Mouse (Mus musculus) urinary bladder, postnatal 14 days (tissue): ENCODE measurements around the gene Ifih1.

ENCODE experiments used
- DNase-seq: peaks from one replicate; pipeline ENCODE4 v3.0.0; 2021; ENCODE audit warnings: low spot score

The Ifih1 gene

DNA sequence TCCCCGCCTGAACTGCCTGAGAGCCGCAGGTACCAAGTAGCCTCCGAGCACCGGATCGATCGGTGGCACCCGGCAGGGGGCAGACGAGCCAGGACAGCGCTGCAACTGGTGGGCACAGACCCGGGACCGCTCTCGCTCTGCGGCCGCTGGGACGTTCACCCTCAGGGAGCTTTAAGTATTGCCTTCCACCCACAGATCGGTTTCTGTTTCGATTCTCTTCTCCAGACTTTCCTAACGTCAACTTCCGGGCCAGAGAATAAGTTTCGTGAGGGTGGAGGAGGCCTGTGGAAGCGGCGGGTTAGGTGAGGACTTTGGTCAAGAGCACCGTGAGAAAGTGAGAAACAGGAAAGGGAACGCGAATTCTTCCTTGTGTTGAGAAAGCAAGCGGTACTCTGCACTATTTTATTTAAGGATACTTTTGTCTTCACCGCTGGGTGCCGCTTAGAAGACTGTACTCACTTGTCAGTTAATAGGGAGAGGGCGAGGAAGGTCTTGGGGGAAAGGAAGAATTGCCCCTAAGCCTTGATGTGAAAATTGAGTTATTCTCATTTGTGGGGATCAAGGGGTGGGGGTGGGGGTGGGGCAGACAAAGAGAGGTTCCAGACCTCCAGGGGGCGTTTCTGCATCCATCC lies at the start of gene Ifih1:
Gene Ifih1 (minus strand): TSS at position 242 of the 632 bp plus-strand sequence.
- peak; percentile 59 for DNase-seq

DNA sequence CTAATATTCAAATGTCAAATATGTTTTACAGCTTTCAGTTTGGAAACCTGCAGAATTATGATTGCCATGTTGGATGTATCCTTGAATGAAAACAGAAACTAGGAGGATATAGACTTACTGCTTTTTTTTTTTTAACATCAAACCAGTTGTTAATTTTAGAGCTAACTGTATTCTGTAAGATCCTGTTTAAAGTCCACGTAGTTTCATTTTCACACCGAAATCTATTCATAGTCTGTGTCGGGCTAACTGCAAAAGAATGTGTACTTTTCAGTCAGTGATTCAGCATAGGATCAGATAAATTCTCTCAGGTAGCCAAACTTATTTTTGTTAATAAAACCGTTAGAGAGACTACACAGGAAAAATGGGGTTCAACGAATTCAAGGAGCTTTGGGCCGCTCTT lies 39.9 kb upstream of the Ifih1 start:
- no peak for DNase-seq

DNA sequence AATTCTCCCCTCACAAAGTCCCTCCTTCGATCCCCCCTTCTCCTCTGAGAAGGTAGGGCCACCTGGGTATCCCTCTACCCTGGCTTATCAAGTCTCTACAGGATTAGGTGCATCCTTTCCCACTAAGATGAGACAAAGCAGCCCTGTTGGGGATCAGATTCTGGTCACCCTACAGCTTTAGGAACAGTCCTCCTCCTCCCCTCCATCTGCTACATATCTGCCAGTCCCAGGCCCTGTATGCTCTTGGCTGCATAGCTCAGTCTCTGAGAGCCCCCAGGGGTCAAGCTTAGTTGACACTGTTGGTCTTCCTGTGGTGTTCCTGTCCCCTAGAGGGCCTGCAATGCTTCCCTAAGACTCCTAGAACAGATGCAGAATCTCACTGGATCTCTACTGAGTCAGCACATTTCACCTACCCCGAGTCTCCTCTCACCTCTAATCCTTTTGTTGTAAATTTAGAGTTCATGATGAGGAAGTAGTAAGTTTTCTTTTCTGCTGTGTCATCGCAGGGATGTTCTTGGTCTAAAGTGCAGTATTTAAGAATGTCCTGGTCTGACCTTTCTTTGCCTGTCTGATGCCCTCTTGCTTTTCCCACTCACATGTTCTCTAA lies 39.0 kb upstream of the Ifih1 start:
- DNase-seq: no peak

DNA sequence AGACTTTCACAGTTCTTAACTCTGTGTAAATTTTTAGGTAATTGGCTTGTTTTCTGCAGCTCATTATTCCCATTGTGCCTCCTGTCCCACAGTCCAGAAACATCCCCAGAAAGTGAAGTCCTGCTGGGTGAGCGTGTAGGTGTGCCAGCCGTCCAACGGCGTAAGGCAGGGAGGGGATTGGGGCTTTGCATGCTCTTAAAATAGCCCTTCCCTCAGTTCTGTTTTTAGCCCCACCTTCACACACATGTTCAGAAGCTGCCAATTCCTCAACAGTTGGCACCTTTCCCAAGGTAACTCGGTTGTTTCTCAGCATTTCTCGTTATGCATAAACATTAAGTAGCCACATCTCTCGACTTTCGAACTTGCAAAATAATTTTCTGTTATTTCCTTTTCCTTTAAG lies 35.6 kb upstream of the Ifih1 start:
- no peak for DNase-seq

DNA sequence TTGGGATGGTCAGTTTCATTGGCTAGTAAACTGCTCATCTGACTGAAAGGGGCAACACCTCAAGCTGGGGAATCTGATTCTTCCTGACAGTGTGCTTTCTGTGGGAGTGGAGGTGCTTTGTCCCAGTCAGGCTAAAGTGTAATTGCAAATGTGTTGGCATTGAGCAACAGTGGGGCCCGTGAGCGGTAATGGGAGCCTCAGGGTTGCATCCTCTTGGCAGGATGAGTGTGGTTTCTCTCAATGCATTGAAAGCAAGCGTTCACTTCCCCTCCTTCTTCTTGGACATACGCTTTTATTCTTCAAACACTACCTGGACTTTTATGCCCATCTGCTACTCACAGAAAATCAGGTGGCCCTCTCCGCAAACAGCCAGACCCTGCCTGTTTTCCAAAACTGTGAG lies 26.7 kb upstream of the Ifih1 start:
- DNase-seq: no peak

DNA sequence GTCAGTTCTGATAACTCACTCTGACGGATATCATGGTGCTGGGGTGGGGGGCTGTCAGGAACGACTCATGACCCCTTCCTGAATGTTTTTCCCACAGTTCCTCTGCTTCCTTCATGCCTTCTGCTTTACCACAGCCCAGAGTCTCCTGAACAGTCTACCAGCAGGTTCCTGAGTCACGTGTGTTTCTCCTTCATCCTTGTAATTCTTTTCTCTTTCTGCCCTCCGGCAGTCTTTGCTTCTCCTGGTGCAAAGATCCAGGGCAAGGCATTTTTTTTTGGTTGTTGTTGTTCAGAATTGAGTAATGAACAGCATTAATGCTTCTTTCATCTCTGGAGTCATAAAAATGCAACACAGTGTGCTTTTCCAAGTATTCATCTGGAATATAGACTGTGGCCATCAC lies 24.7 kb upstream of the Ifih1 start:
- no peak for DNase-seq

DNA sequence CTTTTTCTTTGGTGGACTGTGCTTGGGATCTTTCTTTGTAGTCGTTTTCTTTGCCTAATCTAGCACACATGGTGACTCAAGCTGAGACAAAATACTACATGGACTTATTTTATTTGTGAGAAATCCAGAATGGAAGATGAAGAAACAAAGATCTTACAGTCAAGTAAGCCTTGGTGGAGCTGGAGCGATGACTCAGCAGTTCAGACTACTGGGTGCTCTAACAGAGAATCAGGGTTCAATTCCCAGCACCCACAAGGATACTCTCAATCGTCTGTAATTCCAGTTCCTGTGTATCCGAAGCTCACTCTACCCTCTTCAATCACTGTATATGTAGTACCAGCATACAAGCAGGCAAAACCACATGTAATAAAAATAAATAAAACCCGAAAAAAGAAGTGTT lies 24.2 kb upstream of the Ifih1 start:
- DNase-seq: no peak

DNA sequence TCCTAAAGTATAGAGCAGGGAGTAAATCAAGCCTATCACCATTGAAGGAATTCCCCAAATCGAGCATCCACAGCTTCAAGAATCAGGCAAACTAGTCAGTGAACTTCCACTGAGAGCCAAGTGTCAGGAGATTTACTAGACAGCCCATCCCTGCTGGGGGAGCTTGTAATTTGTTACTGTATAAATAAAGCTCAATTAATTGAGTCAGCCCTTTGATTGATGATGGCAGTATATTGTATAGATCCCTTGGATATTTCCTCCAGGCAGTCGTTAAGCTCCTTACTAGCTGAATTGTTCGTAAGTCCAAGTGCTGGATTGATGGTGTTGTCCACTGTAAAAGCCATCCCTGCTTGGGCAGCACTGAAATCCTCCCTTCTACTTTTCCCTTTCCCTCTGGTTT lies 23.8 kb upstream of the Ifih1 start:
- DNase-seq: no peak

DNA sequence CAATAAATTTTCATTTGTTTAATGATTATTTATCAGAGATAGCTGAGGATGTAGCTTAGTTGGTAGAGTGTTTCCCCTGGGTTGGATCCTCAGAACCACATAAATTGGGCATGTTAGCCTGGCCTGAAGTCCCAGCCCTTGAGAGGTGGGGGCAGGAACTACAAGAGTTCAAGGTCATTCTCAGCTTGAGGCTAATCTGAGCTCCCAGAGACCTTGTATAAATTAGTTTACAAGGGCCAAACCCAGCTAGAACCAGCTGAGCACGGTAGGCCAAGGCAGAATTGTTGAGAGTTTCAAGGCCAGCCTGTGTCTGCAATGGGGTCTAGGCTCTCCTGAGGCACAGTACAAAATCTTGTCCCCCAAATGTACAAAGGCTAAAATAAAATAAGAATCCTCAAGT lies 19.5 kb upstream of the Ifih1 start:
- DNase-seq: no peak

DNA sequence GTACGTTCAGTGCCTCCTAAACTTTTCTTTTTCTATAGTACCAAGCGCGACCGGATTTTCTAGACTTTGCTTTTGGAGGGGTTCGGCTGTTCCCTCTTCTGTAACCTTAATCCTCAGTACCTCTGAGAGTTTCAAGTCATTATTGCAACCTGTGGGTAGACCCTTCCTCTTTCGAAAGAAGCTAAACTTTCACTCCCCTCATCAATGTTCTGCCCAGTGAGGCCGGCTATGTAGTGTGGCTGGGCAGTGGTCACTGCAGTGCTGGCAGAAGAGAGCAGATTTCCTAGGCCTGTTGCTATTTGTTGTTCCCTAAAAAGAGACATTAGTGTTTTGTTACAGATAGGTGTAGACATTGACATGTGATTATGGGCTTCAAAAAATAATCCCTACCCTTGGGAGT lies 18.8 kb upstream of the Ifih1 start:
- DNase-seq: no peak

DNA sequence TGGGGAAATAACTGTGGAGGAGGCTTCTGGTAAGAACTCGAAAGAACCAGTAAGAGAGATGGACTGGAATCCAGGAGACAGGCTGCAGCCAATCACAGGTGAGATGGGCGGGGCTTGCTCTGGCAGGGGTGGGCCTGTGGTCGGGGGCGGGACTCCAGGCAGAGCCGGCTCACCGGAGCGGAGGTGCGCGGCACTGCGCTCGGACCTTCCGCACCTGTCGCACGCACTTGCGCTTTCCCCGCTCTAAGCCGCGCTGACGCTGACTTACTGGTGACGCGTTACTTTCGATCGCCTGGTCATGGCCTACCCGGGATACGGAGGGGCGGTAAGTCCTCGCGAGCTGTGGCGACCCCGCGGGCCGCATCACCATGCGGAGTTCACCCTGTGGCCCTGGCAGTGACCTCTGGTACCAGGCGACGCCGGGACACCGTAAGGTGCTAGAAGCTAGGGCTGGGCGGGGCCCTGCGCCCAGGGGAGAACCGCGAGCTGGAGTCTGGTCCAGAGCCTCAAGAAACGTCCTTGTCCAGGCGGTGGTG lies 18.1 kb upstream of the Ifih1 start, which contains the start of gene Gca:
Gene Gca (plus strand): TSS at position 151 of the 536 bp plus-strand sequence.
- DNase-seq: peak; percentile 87

DNA sequence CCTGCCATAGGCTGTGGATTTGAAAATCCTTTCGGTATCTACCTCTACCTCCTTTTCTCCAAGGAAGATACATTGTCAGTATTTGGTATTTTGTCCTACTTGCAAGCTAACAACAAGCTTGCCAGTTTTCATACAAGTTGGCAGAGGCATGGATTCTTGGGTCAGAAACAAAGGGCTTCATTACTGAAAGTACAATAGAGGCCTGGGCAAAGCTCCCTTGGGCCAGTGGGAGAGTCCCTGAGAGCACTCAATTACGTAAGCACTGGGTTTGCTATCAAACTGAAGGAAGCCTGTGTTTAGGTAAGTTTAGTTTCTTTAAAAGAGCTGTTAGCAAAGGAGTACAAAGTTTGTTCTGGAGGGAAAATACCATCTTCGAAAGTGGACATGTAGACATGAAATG lies 16.5 kb upstream of the Ifih1 start:
- no peak for DNase-seq

DNA sequence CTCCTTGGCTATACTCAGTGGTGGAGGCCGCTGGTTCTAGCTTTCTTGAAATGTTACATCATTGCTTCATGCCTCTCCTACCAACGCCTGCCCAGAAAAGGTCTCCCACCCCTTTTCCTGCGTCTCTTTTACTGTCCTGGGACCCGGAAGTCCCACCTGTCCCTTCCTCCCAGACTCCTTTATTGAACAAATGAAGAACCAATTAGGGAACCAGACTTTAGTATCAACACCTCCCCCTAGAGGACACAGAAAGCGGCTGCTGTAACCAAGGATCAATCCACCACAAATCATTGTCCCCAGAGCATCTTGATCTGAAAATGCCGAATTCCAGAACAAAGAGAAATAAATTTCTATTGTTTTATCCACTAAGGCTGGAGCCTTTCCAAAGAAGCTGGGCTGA lies 14.5 kb upstream of the Ifih1 start:
- no peak for DNase-seq

DNA sequence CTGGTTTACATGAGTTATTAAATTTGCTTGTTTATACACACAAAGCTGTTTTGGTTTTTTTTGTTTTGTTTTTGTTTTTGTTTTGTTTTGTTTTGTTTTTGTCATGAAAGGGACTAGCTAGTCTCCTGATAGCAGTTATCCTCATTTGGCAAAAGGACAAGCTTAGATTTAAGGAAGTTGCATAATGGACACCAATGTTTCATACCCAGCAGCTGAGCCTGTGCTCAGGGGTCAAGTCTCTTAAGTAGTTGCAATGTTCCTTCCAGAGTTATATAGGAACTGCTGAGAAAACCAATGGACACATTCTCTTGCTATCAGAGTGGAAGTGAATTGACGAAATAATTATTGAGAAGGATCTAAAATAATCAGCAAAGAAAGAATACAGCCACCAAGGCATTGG lies 10.0 kb upstream of the Ifih1 start:
- no peak for DNase-seq

DNA sequence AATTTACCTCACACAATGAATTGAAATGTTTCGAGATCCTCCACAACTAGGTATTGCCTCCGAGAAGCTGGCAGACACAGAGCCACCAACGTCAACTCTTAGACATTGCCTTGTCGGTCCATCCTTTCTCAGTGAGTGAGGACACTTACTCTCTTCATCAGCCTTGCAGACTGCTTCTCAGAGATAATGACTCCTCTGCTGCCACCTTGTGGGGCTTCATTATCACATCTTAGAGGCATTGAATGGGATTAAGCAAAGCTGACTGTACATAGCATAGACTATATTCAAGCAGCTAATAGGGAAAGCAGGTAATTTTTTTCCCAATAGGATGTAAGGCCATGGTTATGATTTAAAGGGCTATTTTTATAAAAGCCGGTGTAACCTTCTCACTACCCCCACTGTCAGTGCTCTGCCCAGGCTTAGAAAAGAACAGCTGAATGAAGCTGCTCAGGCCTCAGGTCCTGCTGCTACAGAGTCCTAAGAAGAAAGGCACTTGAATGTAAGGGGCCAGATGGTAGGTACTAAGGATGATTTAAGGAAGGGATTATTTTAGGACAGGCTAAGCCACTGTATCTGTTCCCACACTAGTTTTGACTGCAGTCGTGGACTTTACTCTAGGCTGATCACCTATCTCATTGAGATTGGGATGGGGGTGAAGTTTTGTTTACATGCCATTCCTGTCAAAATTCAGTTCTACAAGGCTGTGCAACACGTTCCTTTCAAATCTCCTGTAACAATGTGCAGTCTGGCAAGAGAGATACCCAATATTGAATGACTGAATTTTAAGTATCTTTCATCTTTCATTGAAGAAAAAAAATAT lies 8.7 kb upstream of the Ifih1 start:
- DNase-seq: peak; percentile 59

DNA sequence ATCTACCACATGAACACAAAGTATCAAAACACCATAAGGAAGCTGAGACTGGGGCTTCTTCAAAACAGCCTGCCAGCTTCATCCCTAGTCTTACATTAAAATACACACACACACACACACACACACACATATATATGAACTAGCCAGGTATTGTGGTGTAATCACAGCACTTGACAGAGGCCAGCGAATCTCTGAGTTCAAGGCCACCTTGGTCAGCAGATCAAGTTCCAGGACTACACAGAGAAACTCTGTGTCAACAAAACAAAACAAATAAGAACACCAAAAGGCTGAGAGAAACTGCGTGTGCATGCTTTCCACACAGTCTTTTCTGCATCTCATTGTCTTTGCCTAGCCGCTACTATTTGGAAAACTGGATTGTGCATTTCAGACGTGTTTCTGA lies 6.4 kb upstream of the Ifih1 start:
- no peak for DNase-seq

DNA sequence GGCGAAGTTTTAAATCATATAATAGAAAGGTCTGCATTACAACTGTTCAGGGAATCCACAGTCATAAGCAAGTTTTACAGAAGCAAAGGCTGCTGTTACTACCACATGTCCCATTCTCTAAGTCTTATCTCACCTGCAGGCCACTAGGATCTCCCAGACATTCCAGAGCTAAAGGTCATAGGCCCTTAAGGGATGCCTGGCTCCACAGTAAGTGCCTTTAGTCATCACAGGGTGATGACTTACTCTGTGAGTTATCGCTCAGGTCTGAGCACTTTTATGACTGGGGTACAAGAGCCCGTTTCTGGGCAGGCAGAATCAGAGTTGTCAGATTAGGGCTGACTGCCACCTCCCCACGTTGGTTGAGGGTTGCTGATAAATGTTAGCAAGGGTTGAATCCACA lies 5.8 kb upstream of the Ifih1 start:
- DNase-seq: no peak

DNA sequence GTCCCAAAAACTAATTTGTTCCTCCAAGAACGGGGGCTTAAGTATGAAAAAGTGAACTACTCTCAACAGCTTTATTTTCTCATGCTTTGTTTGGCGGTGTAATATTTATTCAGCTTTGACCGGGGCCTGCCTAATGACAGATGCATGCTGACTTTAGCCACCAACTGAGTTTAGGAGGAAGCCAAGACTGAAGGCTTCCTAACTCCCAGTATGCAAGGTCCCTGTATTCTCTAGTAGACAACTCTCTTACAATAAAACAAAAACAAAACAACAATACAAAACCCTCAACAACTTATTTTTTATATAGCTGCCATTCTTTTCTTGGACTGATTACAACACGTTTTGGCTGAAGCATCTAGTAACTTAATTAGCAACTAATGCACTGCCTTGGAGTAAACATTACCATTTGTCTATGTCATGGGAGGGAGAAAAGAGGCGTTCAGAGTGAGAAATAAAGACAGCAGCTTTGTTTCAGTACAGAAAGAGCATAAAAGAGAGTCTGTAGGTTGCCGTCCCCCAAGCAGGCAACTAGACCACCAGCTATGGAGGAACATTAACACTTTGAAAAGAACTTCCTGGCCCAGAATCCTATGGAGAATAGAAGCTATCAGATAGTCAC lies 725 bp upstream of the Ifih1 start:
- DNase-seq: no peak

DNA sequence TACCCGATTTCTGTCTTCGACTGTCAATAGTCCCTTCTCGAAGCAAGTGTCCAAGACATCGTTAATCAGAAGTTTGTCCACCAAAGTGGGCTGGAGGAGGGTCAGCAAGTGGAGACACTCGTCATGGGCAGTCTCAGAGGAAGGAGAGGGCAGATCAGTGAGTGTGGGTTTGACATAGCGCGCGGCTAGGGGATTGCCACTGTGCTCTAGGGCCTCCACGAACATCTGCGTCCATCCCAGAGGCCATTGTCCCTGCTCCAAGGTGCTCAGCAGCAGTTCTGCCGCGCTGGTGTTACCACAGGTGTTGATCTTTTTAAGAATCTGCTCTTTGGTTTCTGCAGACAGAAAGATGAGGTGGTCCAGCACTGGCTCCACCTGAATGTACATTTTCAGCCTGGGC lies 580 bp downstream of the Ifih1 start:
- DNase-seq: no peak

DNA sequence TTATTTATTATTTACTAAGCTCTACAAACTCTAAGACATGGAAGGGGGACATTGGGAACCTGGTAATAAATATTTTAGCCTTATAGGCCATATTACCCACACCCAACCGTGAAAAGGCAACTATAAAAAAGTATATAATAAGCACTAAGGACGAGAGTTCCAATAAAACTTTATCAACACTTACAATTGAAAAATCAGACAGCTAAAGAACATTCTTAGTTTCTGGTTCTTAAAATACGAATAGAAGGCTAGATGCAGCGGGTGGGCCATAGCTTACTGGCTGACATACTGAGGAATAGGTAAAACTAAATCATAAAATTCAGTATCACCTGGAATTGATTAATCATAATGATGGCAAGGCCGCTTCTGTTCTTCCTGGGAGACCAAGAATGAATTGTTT lies 1.2 kb downstream of the Ifih1 start:
- DNase-seq: no peak

DNA sequence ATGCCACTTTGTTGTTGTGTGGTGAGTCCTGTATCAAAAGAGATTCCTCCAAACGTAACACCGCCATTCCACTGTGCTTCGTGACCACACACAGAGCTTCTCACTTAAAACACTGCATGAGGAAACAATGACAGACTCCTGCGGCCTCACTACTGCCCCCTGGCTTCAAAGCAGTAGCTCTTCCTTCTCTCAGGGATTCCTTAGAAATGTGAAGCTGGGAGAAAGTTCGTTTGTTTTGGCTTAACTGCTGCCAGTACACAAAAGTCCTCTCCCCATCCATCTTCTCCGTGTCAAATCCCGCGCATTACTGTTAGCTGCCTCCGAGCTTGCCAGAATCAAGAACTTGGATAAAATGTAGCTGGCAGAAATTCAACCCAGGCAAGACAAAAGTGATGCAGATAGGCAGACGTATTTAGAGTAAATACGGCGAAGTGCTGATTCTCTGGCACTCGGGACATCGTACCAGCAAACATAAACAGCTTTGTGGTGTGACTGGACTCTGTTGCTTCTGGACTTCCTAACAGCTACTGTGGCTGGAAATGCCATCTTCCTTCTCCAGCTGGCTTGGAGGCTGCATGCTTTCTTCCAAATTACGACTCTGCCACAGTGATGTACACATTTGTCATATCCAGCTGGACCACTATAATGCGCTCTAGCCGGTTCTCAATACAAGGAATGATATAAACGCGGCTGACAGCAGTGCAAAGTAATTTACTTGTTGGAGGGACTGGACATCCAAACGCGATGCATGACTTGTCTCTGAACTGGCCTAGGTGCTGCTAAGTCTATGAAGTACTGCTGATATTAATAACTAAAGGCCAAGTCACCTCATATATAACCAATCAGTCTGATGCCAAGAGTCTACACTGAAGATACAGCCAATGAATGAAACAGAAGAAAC lies 2.4 kb downstream of the Ifih1 start:
- DNase-seq: peak; percentile 41

DNA sequence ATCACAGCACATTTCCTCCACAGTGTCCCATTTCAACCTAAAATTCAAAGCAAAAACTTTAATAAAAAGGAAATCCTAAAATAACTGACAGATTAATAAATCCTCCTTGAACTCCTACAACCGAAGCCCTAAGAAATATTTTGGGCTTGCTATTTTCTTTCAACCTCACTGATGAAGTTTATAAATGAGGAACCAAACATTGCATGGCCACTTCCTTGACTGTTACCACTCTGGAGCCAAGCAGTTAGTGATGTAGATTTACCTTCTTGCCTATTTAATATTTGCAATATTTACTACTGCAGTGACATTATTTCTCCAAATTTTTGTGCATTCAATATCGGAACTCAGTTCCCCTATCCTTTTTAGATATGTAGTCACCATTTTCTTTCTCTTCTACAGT lies 6.2 kb downstream of the Ifih1 start:
- no peak for DNase-seq
